Mouse (Mus musculus) macrophage (primary cell): ENCODE results near the gene Banp. TPM values are rescaled to one million over a fixed set of nuclear protein-coding genes. Genes with fewer than 3 reads are reported as not detected.

Source experiments
- H3K27ac ChIP-seq: fragments of 350-480 bp; formaldehyde crosslinking; 2 replicates; pipeline ENCODE4 v1.9.0; 2021
- H3K36me3 ChIP-seq: fragments of 350-480 bp; formaldehyde crosslinking; 2 replicates; pipeline ENCODE4 v1.9.0; 2021; ENCODE audit errors: inconsistent target
- H3K4me3 ChIP-seq: fragments of 350-480 bp; formaldehyde crosslinking; 2 replicates; pipeline ENCODE4 v1.9.0; 2021; ENCODE audit errors: inconsistent target
- H3K79me2 ChIP-seq: fragments of 350-480 bp; formaldehyde crosslinking; 2 replicates; pipeline ENCODE4 v1.9.0; 2021; ENCODE audit errors: inconsistent target
- WGBS: methylation state at CpG from one replicate; pipeline ENCODE4 v1.1.7; 2026; ENCODE audit warnings: inconsistent platforms; ENCODE audit not compliant: missing documents; 5-methylcytosine and 5-hydroxymethylcytosine counted together
- polyA plus RNA-seq: library from polyadenylated mRNA; stranded (reverse); fragments of 250-400 nt; gene quantifications from 3 replicates; pipeline ENCODE4 v1.2.4, GENCODE M21; 2018; ENCODE audit warnings: inconsistent platforms

The Banp gene
- polyA plus RNA-seq, 1 experiment from 2014 or later, result 11.0 TPM

- 23% methylated on average over 6 of the region's 6 CpGs for WGBS
- no peak overlapping the region for H3K4me3 ChIP-seq
- no peaks in the 10 kb centered on the region for H3K79me2 ChIP-seq
- H3K27ac ChIP-seq, result peak overlapping the region; percentile 59
- H3K36me3 ChIP-seq, result peaks cover 22% of the 10 kb centered on the region; the same call in 1 of the 2 replicates
Observed at GRCm38 (mm10) chr8:122022274-122022673, 72.7 kb downstream of the Banp start.

- no peak overlapping the region for H3K4me3 ChIP-seq
- peaks cover 22% of the 10 kb centered on the region; the same call in 1 of the 2 replicates for H3K36me3 ChIP-seq
- no peaks in the 10 kb centered on the region for H3K79me2 ChIP-seq
- 55% methylated on average over 4 of the region's 4 CpGs for WGBS
- H3K27ac ChIP-seq, result peak overlapping the region; percentile 59
Observed at GRCm38 (mm10) chr8:122022705-122023104, 73.2 kb downstream of the Banp start.

GRCm38 (mm10) chr8:122025546-122025945 is 76.0 kb downstream of the Banp start:
- H3K36me3 ChIP-seq, result peaks cover 22% of the 10 kb centered on the region; the same call in 1 of the 2 replicates
- no peaks in the 10 kb centered on the region for H3K79me2 ChIP-seq
- WGBS, result 92% methylated on average over 9 of the region's 9 CpGs
- H3K4me3 ChIP-seq, result no peak overlapping the region
- no peak overlapping the region for H3K27ac ChIP-seq

GRCm38 (mm10) chr8:122028116-122028515 is 78.6 kb downstream of the Banp start:
- Histone ChIP-seq H3K4me3 (no peak overlapping the region), H3K79me2 (no peaks in the 10 kb centered on the region), H3K36me3 (peaks cover 22% of the 10 kb centered on the region; the same call in 1 of the 2 replicates), H3K27ac (no peak overlapping the region)
- 91% methylated on average over 4 of the region's 4 CpGs for WGBS

GRCm38 (mm10) chr8:122030965-122031364 is 81.4 kb downstream of the Banp start:
- Histone ChIP-seq H3K4me3 (no peak overlapping the region), H3K36me3 (peaks cover 6% of the 10 kb centered on the region; the same call in 1 of the 2 replicates), H3K79me2 (no peaks in the 10 kb centered on the region), H3K27ac (no peak overlapping the region)
- 94% methylated on average over 7 of the region's 7 CpGs for WGBS

- Histone ChIP-seq H3K4me3 (no peak overlapping the region), H3K79me2 (no peaks in the 10 kb centered on the region), H3K27ac (no peak overlapping the region), H3K36me3 (no peaks in the 10 kb centered on the region)
- 74% methylated on average over 9 of the region's 9 CpGs for WGBS
Observed at GRCm38 (mm10) chr8:122032741-122033140, 83.2 kb downstream of the Banp start.

GRCm38 (mm10) chr8:122035543-122035942 is 86.0 kb downstream of the Banp start:
- no peaks in the 10 kb centered on the region for H3K36me3 ChIP-seq
- H3K27ac ChIP-seq, result no peak overlapping the region
- no peaks in the 10 kb centered on the region for H3K79me2 ChIP-seq
- no peak overlapping the region for H3K4me3 ChIP-seq
- WGBS, result 27% methylated on average over 7 of the region's 7 CpGs

GRCm38 (mm10) chr8:122036325-122036724 is 86.8 kb downstream of the Banp start:
- H3K4me3 ChIP-seq, result no peak overlapping the region
- no peak overlapping the region for H3K27ac ChIP-seq
- H3K36me3 ChIP-seq, result no peaks in the 10 kb centered on the region
- H3K79me2 ChIP-seq, result no peaks in the 10 kb centered on the region
- 82% methylated on average over 6 of the region's 6 CpGs for WGBS

GRCm38 (mm10) chr8:122037279-122037678 is 87.7 kb downstream of the Banp start:
- H3K79me2 ChIP-seq, result no peaks in the 10 kb centered on the region
- H3K27ac ChIP-seq, result no peak overlapping the region
- no peak overlapping the region for H3K4me3 ChIP-seq
- H3K36me3 ChIP-seq, result no peaks in the 10 kb centered on the region
- WGBS, result 91% methylated on average over 7 of the region's 7 CpGs

GRCm38 (mm10) chr8:122038076-122038475 is 88.5 kb downstream of the Banp start:
- H3K27ac ChIP-seq, result no peak overlapping the region
- no peaks in the 10 kb centered on the region for H3K36me3 ChIP-seq
- no peaks in the 10 kb centered on the region for H3K79me2 ChIP-seq
- 96% methylated on average over 6 of the region's 6 CpGs for WGBS
- no peak overlapping the region for H3K4me3 ChIP-seq

- 31% methylated on average over 4 of the region's 4 CpGs for WGBS
- H3K79me2 ChIP-seq, result no peaks in the 10 kb centered on the region
- no peaks in the 10 kb centered on the region for H3K36me3 ChIP-seq
- H3K4me3 ChIP-seq, result no peak overlapping the region
- H3K27ac ChIP-seq, result no peak overlapping the region
Observed at GRCm38 (mm10) chr8:122039452-122039851, 89.9 kb downstream of the Banp start.

- Histone ChIP-seq H3K36me3 (no peaks in the 10 kb centered on the region), H3K4me3 (no peak overlapping the region), H3K27ac (no peak overlapping the region), H3K79me2 (no peaks in the 10 kb centered on the region)
- 71% methylated on average over 15 of the region's 15 CpGs for WGBS
Observed at GRCm38 (mm10) chr8:122047206-122047870, 97.8 kb downstream of the Banp start.

- Histone ChIP-seq H3K79me2 (no peaks in the 10 kb centered on the region), H3K36me3 (no peaks in the 10 kb centered on the region)
Observed at GRCm38 (mm10) chr8:122049266-122049665, 99.7 kb downstream of the Banp start.

GRCm38 (mm10) chr8:122049923-122050322 is 100.4 kb downstream of the Banp start:
- Histone ChIP-seq H3K4me3 (no peak overlapping the region), H3K27ac (no peak overlapping the region)
- 89% methylated on average over 2 of the region's 2 CpGs for WGBS

More at GRCm38 (mm10) chr8:122049266-122049665, 99.7 kb downstream of the Banp start:
- Histone ChIP-seq H3K27ac (no peak overlapping the region), H3K4me3 (no peak overlapping the region)
- WGBS, result 94% methylated on average over 4 of the region's 4 CpGs

GRCm38 (mm10) chr8:122050620-122051019 is 101.1 kb downstream of the Banp start:
- H3K27ac ChIP-seq, result no peak overlapping the region
- no peaks in the 10 kb centered on the region for H3K79me2 ChIP-seq
- no peaks in the 10 kb centered on the region for H3K36me3 ChIP-seq
- whole genome bisulfite sequencing, result 95% methylated on average over 8 of the region's 9 CpGs
- H3K4me3 ChIP-seq, result no peak overlapping the region

More at GRCm38 (mm10) chr8:122049923-122050322, 100.4 kb downstream of the Banp start:
- no peaks in the 10 kb centered on the region for H3K79me2 ChIP-seq
- no peaks in the 10 kb centered on the region for H3K36me3 ChIP-seq
